Mouse (Mus musculus) CH12.LX (cell line): ENCODE measurements at regions not wholly inside any gene's neighbourhood (a gene's known extent, or its start where the extent isn't known, plus 50 kb on each side); places are given as distances from the start of the nearest gene placed in this dataset.

Experiments
- CTCF ChIP-seq, 2 experiments: IDR thresholded peaks in 1 of 2; conservative IDR thresholded peaks in 1 of 2; 2 replicates each; pipeline ENCODE4 v1.5.1; 2011 to 2012; ENCODE audit warnings: low read depth in 2 of 2, low read length in 2 of 2, improper control_type of control experiment in 1 of 2, inconsistent platforms in 1 of 2, mild to moderate bottlenecking in 1 of 2, moderate library complexity in 1 of 2
- SIN3A ChIP-seq: IDR thresholded peaks from 2 replicates; pipeline ENCODE4 v1.6.1; 2012; ENCODE audit warnings: low read length, improper control_type of control experiment, inconsistent platforms
- ZC3H11A ChIP-seq: IDR thresholded peaks from 2 replicates; pipeline ENCODE4 v1.6.1; 2012; ENCODE audit warnings: low read depth, mild to moderate bottlenecking, inconsistent platforms, low read length, improper control_type of control experiment

DNA sequence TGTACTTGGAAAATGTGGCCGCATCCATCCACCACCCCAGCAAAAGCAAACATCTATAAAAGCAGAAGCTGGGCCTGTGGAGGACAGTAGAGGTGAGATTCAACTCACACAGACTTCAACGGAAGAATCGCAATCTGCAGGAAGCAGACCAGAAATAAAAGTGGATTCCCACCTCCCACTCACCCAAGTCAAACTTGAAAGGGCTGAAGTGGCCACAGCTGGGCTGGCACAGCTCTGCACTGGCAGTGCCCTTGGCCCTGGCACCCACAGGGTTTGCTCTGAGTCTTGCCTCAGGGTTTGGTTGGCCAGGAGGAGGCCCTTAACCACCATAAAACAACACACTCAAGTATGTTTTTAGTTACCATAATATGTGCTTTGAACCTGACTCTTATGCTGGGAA lies 129.1 kb upstream of the 2610301B20Rik start:
- no peak for TF ChIP-seq CTCF (conservative IDR thresholded peaks at IDR 0.05 in 1 of 2, IDR thresholded peaks at IDR 0.05 in 1 of 2; ENCODE audit: low read depth in 2 of 2, low read length in 2 of 2)
- TF ChIP-seq ZC3H11A: no peak
- TF ChIP-seq SIN3A: no peak
